Mouse (Mus musculus) hindbrain, embryonic 15.5 days (tissue): Measurements from ENCODE around the gene Hhex. TPM values are rescaled to one million over a fixed set of nuclear protein-coding genes. Genes with fewer than 3 reads are reported as not detected.

Experiments
- ATAC-seq: fragments of 200-750 bp; cut with Nextera tagmentation; 2 replicates; pipeline ENCODE4 v1.8.0; 2017; ENCODE audit warnings: low read depth, moderate number of reproducible peaks, moderate TSS enrichment; ENCODE audit not compliant: low FRiP score
- H3K27ac ChIP-seq: fragments of 300-500 bp; sonication (generic); replicated peaks from 2 replicates; pipeline ENCODE4 v1.5.1; 2015; ENCODE audit warnings: mild to moderate bottlenecking, inconsistent platforms
- H3K27me3 ChIP-seq: fragments of 300-500 bp; sonication (generic); 2 replicates; pipeline ENCODE4 v1.6.1; 2015; ENCODE audit warnings: control low read depth, inconsistent platforms
- H3K36me3 ChIP-seq: fragments of 300-500 bp; sonication (generic); 2 replicates; pipeline ENCODE4 v1.6.1; 2015; ENCODE audit warnings: control low read depth, inconsistent platforms
- H3K4me1 ChIP-seq: fragments of 300-500 bp; sonication (generic); replicated peaks from 2 replicates; pipeline ENCODE4 v1.6.1; 2015; ENCODE audit warnings: control low read depth, inconsistent platforms
- H3K4me2 ChIP-seq: fragments of 300-500 bp; sonication (generic); 2 replicates; pipeline ENCODE4 v1.6.1; 2015; ENCODE audit warnings: moderate library complexity, mild to moderate bottlenecking, inconsistent platforms
- H3K4me3 ChIP-seq: fragments of 300-500 bp; sonication (generic); 2 replicates; pipeline ENCODE4 v1.5.1; 2015; ENCODE audit warnings: mild to moderate bottlenecking, inconsistent platforms
- H3K9ac ChIP-seq: fragments of 300-500 bp; sonication (generic); 2 replicates; pipeline ENCODE4 v1.6.1; 2015; ENCODE audit warnings: inconsistent platforms
- H3K9me3 ChIP-seq: fragments of 300-500 bp; sonication (generic); 2 replicates; pipeline ENCODE4 v1.6.1; 2016; ENCODE audit warnings: control low read depth, inconsistent platforms
- WGBS: fragments of 180-500 bp; shearing (Covaris S2); methylation state at CpG from one replicate; pipeline ENCODE4 v1.1.7; 2015; 5-methylcytosine and 5-hydroxymethylcytosine counted together
- polyA plus RNA-seq: library from polyadenylated mRNA; unstranded; fragments of >200 nt; fragmentation: Nextera tagmentation; extraction: Ambion mirVana; gene quantifications from 2 replicates; pipeline ENCODE4 v1.2.1, GENCODE M21; 2015

Hhex gene
- polyA plus RNA-seq, 1 experiment from 2014 or later, result 5.7 TPM

GRCm38 (mm10) chr19:37435041-37435852 lies 637 bp downstream of the Hhex start:
- H3K27me3 ChIP-seq, result peaks cover 82% of the 10 kb centered on the region
- H3K4me1 ChIP-seq, result peaks cover 16% of the 10 kb centered on the region
- H3K4me3 ChIP-seq, result peak overlapping the region; percentile 33
- peak overlapping the region; percentile 55 for H3K27ac ChIP-seq
- WGBS, result 1% methylated on average over 73 of the region's 77 CpGs
- no peaks in the 10 kb centered on the region for H3K36me3 ChIP-seq
- H3K9me3 ChIP-seq, result no peaks in the 10 kb centered on the region
- peak overlapping the region; percentile 29 for H3K9ac ChIP-seq
- ATAC-seq, result peak; percentile 16; the same call in 1 of the 2 replicates
- H3K4me2 ChIP-seq, result peak overlapping the region; percentile 56

- Histone ChIP-seq H3K4me2 (peak overlapping the region; percentile 56; the same call in 1 of the 2 replicates), H3K4me3 (no peak overlapping the region), H3K27me3 (peaks cover 79% of the 10 kb centered on the region), H3K9ac (no peak overlapping the region), H3K9me3 (no peaks in the 10 kb centered on the region), H3K36me3 (no peaks in the 10 kb centered on the region), H3K27ac (no peak overlapping the region), H3K4me1 (peaks cover 16% of the 10 kb centered on the region)
- 7% methylated on average over 10 of the region's 10 CpGs for WGBS
- ATAC-seq, result no peak
Measured at GRCm38 (mm10) chr19:37435853-37436174, 1.2 kb downstream of the Hhex start.

GRCm38 (mm10) chr19:37436514-37437288 lies 2.1 kb downstream of the Hhex start:
- no peak for ATAC-seq
- WGBS, result 6% methylated on average over 28 of the region's 28 CpGs

GRCm38 (mm10) chr19:37437289-37437606 lies 2.6 kb downstream of the Hhex start:
- no peak overlapping the region for H3K4me2 ChIP-seq
- 6% methylated on average over 14 of the region's 14 CpGs for WGBS
- H3K36me3 ChIP-seq, result no peaks in the 10 kb centered on the region
- H3K4me3 ChIP-seq, result no peak overlapping the region
- H3K27me3 ChIP-seq, result peaks cover 74% of the 10 kb centered on the region
- H3K27ac ChIP-seq, result no peak overlapping the region
- H3K9me3 ChIP-seq, result no peaks in the 10 kb centered on the region
- no peak overlapping the region for H3K9ac ChIP-seq
- no peak for ATAC-seq
- peaks cover 16% of the 10 kb centered on the region for H3K4me1 ChIP-seq

More at GRCm38 (mm10) chr19:37436514-37437288, 2.1 kb downstream of the Hhex start:
- Histone ChIP-seq H3K9ac (no peak overlapping the region), H3K27me3 (peaks cover 80% of the 10 kb centered on the region), H3K4me3 (no peak overlapping the region), H3K36me3 (no peaks in the 10 kb centered on the region), H3K9me3 (no peaks in the 10 kb centered on the region), H3K4me1 (peaks cover 16% of the 10 kb centered on the region), H3K27ac (no peak overlapping the region), H3K4me2 (no peak overlapping the region)

- WGBS, result 77% methylated on average over 4 of the region's 4 CpGs
- H3K9ac ChIP-seq, result no peak overlapping the region
- H3K4me2 ChIP-seq, result no peak overlapping the region
- H3K27ac ChIP-seq, result no peak overlapping the region
- peaks cover 50% of the 10 kb centered on the region for H3K27me3 ChIP-seq
- peaks cover 2% of the 10 kb centered on the region for H3K4me1 ChIP-seq
- no peak overlapping the region for H3K4me3 ChIP-seq
- no peaks in the 10 kb centered on the region for H3K36me3 ChIP-seq
- H3K9me3 ChIP-seq, result no peaks in the 10 kb centered on the region
- ATAC-seq, result no peak
Measured at GRCm38 (mm10) chr19:37440181-37440580, 5.6 kb downstream of the Hhex start.

- 76% methylated on average over 16 of the region's 16 CpGs for WGBS
Measured at GRCm38 (mm10) chr19:37440708-37441475, 6.3 kb downstream of the Hhex start.

GRCm38 (mm10) chr19:37442524-37443286 lies 8.1 kb downstream of the Hhex start:
- Histone ChIP-seq H3K36me3 (no peaks in the 10 kb centered on the region), H3K9ac (no peak overlapping the region), H3K27me3 (peaks cover 30% of the 10 kb centered on the region), H3K4me1 (no peaks in the 10 kb centered on the region), H3K9me3 (no peaks in the 10 kb centered on the region), H3K4me2 (no peak overlapping the region), H3K4me3 (no peak overlapping the region), H3K27ac (no peak overlapping the region)
- 83% methylated on average over 10 of the region's 10 CpGs for WGBS
- ATAC-seq, result no peak

More at GRCm38 (mm10) chr19:37440708-37441475, 6.3 kb downstream of the Hhex start:
- no peak for ATAC-seq
- Histone ChIP-seq H3K9me3 (no peaks in the 10 kb centered on the region), H3K27me3 (peaks cover 47% of the 10 kb centered on the region), H3K36me3 (no peaks in the 10 kb centered on the region), H3K4me1 (no peaks in the 10 kb centered on the region; the same call in 1 of the 2 replicates), H3K9ac (no peak overlapping the region), H3K4me3 (no peak overlapping the region), H3K27ac (no peak overlapping the region), H3K4me2 (no peak overlapping the region)

GRCm38 (mm10) chr19:37443631-37444140 lies 9.1 kb downstream of the Hhex start:
- H3K9ac ChIP-seq, result no peak overlapping the region
- H3K9me3 ChIP-seq, result no peaks in the 10 kb centered on the region
- H3K4me1 ChIP-seq, result no peaks in the 10 kb centered on the region
- H3K4me2 ChIP-seq, result no peak overlapping the region
- H3K27ac ChIP-seq, result no peak overlapping the region
- no peaks in the 10 kb centered on the region for H3K36me3 ChIP-seq
- 81% methylated on average over 4 of the region's 4 CpGs for WGBS
- no peak overlapping the region for H3K4me3 ChIP-seq
- peaks cover 23% of the 10 kb centered on the region for H3K27me3 ChIP-seq
- ATAC-seq, result no peak

GRCm38 (mm10) chr19:37448212-37448611 lies 13.6 kb downstream of the Hhex start:
- H3K27me3 ChIP-seq, result no peaks in the 10 kb centered on the region
- WGBS, result 78% methylated on average over 5 of the region's 5 CpGs
- H3K27ac ChIP-seq, result no peak overlapping the region
- H3K9ac ChIP-seq, result no peak overlapping the region
- no peak overlapping the region for H3K4me3 ChIP-seq
- no peaks in the 10 kb centered on the region for H3K36me3 ChIP-seq
- ATAC-seq, result no peak
- H3K4me1 ChIP-seq, result no peaks in the 10 kb centered on the region
- no peaks in the 10 kb centered on the region for H3K9me3 ChIP-seq
- no peak overlapping the region for H3K4me2 ChIP-seq

GRCm38 (mm10) chr19:37449246-37449645 lies 14.6 kb downstream of the Hhex start:
- 88% methylated on average over 3 of the region's 3 CpGs for WGBS
- no peaks in the 10 kb centered on the region for H3K4me1 ChIP-seq
- H3K4me3 ChIP-seq, result no peak overlapping the region
- no peaks in the 10 kb centered on the region for H3K9me3 ChIP-seq
- no peaks in the 10 kb centered on the region for H3K27me3 ChIP-seq
- no peak overlapping the region for H3K9ac ChIP-seq
- no peaks in the 10 kb centered on the region for H3K36me3 ChIP-seq
- H3K27ac ChIP-seq, result no peak overlapping the region
- no peak for ATAC-seq
- H3K4me2 ChIP-seq, result no peak overlapping the region

- Histone ChIP-seq H3K9ac (no peak overlapping the region), H3K4me1 (no peaks in the 10 kb centered on the region), H3K9me3 (no peaks in the 10 kb centered on the region), H3K36me3 (no peaks in the 10 kb centered on the region), H3K27me3 (no peaks in the 10 kb centered on the region), H3K4me2 (no peak overlapping the region), H3K27ac (no peak overlapping the region), H3K4me3 (no peak overlapping the region)
- 96% methylated on average over 2 of the region's 2 CpGs for WGBS
- ATAC-seq, result no peak
Measured at GRCm38 (mm10) chr19:37455528-37455927, 20.9 kb downstream of the Hhex start.
